Mouse (Mus musculus) hindbrain, embryonic 10.5 days (tissue): Measurements from ENCODE around the gene Eif2b2. TPM values are rescaled to one million over a fixed set of nuclear protein-coding genes. Genes with fewer than 3 reads are reported as not detected.

Source experiments
- DNase-seq: peaks from one replicate; pipeline ENCODE4 v3.0.0-alpha.2; 2017; ENCODE audit warnings: low spot score
- H3K27ac ChIP-seq: fragments of 300-500 bp; sonication (generic); 2 replicates; pipeline ENCODE4 v1.5.1; 2016; ENCODE audit warnings: mild to moderate bottlenecking, moderate library complexity
- H3K27me3 ChIP-seq: fragments of 300-500 bp; sonication (generic); 2 replicates; pipeline ENCODE4 v1.6.1; 2016; ENCODE audit warnings: mild to moderate bottlenecking; ENCODE audit not compliant: poor library complexity, insufficient read depth, severe bottlenecking
- H3K36me3 ChIP-seq: fragments of 300-500 bp; sonication (generic); 2 replicates; pipeline ENCODE4 v1.6.1; 2016; ENCODE audit warnings: mild to moderate bottlenecking, moderate library complexity
- H3K4me1 ChIP-seq: fragments of 300-500 bp; sonication (generic); replicated peaks from 2 replicates; pipeline ENCODE4 v1.6.1; 2016; ENCODE audit warnings: mild to moderate bottlenecking
- H3K4me3 ChIP-seq: fragments of 300-500 bp; sonication (generic); 2 replicates; pipeline ENCODE4 v1.5.1; 2016; ENCODE audit warnings: mild to moderate bottlenecking, moderate library complexity
- H3K9me3 ChIP-seq: fragments of 300-500 bp; sonication (generic); 2 replicates; pipeline ENCODE4 v1.6.1; 2016; ENCODE audit warnings: mild to moderate bottlenecking, moderate library complexity
- WGBS: fragments of 180-500 bp; shearing (Covaris S2); methylation state at CpG from one replicate; pipeline ENCODE4 v1.1.7; 2016; 5-methylcytosine and 5-hydroxymethylcytosine counted together
- polyA plus RNA-seq: library from polyadenylated mRNA; unstranded; fragments of >200 nt; fragmentation: Nextera tagmentation; extraction: Ambion mirVana; gene quantifications from 2 replicates; pipeline ENCODE4 v1.2.1, GENCODE M21; 2016

Gene Eif2b2
- polyA plus RNA-seq, 1 experiment from 2014 or later, result 131 TPM

DNA sequence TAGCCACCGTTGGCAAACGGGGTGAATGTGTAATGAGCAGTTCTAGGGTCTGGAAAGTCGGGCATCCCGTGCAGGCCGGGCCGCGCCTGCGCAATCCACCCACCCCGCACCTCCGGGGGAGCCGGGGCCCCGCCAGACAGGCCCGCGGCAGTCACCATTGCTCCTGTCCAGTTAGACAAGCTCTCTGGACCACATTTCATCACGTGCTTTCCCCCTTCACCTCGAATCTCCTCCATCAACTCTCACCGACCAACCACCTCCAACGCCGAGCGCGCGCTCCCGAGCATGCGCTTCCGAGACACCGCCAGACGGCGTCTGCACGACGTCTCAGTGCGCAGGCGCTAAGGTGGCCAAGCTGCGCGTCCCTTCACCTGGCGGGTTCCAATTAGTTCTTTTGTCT lies 51.0 kb downstream of the Eif2b2 start, which contains the start of gene Mlh3:
Gene Mlh3, minus strand, starts transcription at position 281 of the 400 bp plus-strand sequence.
- Histone ChIP-seq H3K9me3 (0 out of 2 replicates have a peak, but pooled peaks cover 7% of the 10 kb centered on the region), H3K27me3 (no peaks in the 10 kb centered on the region), H3K4me1 (peaks cover 5% of the 10 kb centered on the region), H3K36me3 (peaks cover 19% of the 10 kb centered on the region), H3K4me3 (peak within 1 kb of the TSS; percentile 63), H3K27ac (peak within 1 kb of the TSS; percentile 92)
- DNase-seq, result peak; percentile 83
- WGBS, result under 1% methylated on average over 35 of the region's 35 CpGs

DNA sequence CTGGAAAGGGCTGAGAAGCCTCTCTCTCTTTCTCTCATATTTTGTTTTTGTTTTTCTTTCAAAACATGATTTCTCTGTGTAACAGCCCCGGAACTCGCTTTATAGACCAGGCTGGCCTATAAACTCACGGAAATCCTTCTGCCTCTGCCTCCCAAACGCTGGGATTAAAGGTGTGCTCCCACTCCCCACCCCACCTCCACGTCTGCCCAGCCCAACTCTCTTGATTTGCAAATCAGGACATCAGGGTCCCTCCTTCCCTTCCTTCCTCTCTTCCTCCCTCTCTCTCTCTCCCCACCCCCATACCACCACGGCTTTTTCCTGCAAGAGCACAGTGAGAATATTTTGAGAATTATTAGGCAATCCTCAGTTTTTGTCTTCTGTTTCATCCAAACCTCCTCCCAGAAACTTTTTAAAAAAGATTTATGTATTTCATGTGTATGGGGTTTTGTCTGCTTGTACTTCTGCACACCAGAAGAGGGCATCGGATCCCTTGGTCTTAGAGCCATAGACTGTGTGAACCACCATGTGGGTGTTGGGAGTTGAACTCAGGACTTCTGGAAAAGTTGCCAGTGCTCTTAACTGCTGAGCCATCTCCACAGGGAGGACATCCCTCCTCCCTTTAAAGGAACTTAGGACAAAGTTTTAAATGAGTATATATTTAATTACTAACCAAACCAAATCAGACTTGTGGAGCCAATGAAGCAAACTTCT lies 52.0 kb downstream of the Eif2b2 start:
- Histone ChIP-seq H3K27ac (no peak overlapping the region), H3K4me3 (no peak overlapping the region), H3K36me3 (peaks cover 25% of the 10 kb centered on the region), H3K9me3 (0 out of 2 replicates have a peak, but pooled peaks cover 7% of the 10 kb centered on the region), H3K27me3 (no peaks in the 10 kb centered on the region), H3K4me1 (peaks cover 5% of the 10 kb centered on the region)
- DNase-seq, result no peak
- whole genome bisulfite sequencing, result 78% methylated on average over 7 of the region's 7 CpGs

- H3K4me3 ChIP-seq, result no peak overlapping the region
- no peaks in the 10 kb centered on the region for H3K27me3 ChIP-seq
- H3K36me3 ChIP-seq, result peaks cover 25% of the 10 kb centered on the region
- WGBS, result 72% methylated on average over 4 of the region's 4 CpGs
- peaks cover 5% of the 10 kb centered on the region for H3K4me1 ChIP-seq
- H3K9me3 ChIP-seq, result 0 out of 2 replicates have a peak, but pooled peaks cover 7% of the 10 kb centered on the region
- no peak for DNase-seq
- H3K27ac ChIP-seq, result no peak overlapping the region
Measured at GRCm38 (mm10) chr12:85271843-85272206, 52.5 kb downstream of the Eif2b2 start.

DNA sequence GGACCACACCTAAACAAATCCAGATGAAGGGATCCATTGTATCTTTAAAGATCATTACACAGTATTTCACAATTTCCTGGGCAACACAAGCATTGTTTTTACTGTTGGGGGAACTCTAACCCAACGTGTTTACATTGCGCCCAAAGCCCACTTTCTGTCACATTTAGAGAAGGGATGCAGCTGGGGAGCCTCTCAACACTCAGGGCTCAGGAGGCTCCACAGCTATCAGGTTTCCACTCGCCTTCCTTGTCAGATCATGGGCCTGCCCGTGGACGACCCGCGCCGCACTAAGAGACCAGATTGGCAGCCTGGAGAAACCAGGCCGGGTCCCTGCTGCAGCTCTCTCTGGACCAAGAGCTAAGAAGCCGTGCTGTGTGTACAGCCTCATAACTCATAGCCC lies 54.2 kb downstream of the Eif2b2 start:
- peaks cover 5% of the 10 kb centered on the region for H3K4me1 ChIP-seq
- H3K4me3 ChIP-seq, result no peak overlapping the region
- H3K36me3 ChIP-seq, result peaks cover 23% of the 10 kb centered on the region
- H3K27me3 ChIP-seq, result no peaks in the 10 kb centered on the region
- H3K9me3 ChIP-seq, result 0 out of 2 replicates have a peak, but pooled peaks cover 7% of the 10 kb centered on the region
- WGBS, result 70% methylated on average over 10 of the region's 10 CpGs
- DNase-seq, result peak; percentile 42
- no peak overlapping the region for H3K27ac ChIP-seq

Other genes with a start within 250 kb of the Eif2b2 start
- 174 and 178 TPM in 2 replicates for gene Fcf1, start 248.6 kb upstream of the Eif2b2 start, polyA plus RNA-seq
- 18.5 and 21.5 TPM in 2 replicates for gene Arel1, start 248.6 kb upstream of the Eif2b2 start, polyA plus RNA-seq
- 31.9 and 34.8 TPM in 2 replicates for gene Ylpm1, start 223.2 kb upstream of the Eif2b2 start, polyA plus RNA-seq
- gene Prox2, start 108.7 kb upstream of the Eif2b2 start, polyA plus RNA-seq, result 3.8 and 4.7 TPM in 2 replicates
- 101 and 109 TPM in 2 replicates for gene Dlst, start 108.6 kb upstream of the Eif2b2 start, polyA plus RNA-seq
- 3.7 and 3.8 TPM in 2 replicates for gene Rps6kl1, start 68.2 kb upstream of the Eif2b2 start, polyA plus RNA-seq
- gene Pgf, start 41.7 kb upstream of the Eif2b2 start, polyA plus RNA-seq, result 5.8 and 8.0 TPM in 2 replicates
- gene Mlh3, start 51.1 kb downstream of the Eif2b2 start, polyA plus RNA-seq, result 5.5 and 8.8 TPM in 2 replicates
- gene Acyp1, start 69.0 kb downstream of the Eif2b2 start, polyA plus RNA-seq, result 59.2 and 75.5 TPM in 2 replicates
- gene Zc2hc1c, start 69.1 kb downstream of the Eif2b2 start, polyA plus RNA-seq, result 1.1 and 1.7 TPM in 2 replicates
- gene Nek9, start 119.9 kb downstream of the Eif2b2 start, polyA plus RNA-seq, result 16.9 and 22.8 TPM in 2 replicates
- 253 and 254 TPM in 2 replicates for gene Tmed10, start 155.4 kb downstream of the Eif2b2 start, polyA plus RNA-seq